Mouse (Mus musculus) gastrocnemius, adult 2 months (tissue): ENCODE results near the gene Nsun7. TPM values are rescaled to one million over a fixed set of nuclear protein-coding genes. Genes with fewer than 3 reads are reported as not detected.

ENCODE experiments used
- DNase-seq: peaks from one replicate; pipeline ENCODE4 v3.0.0; 2022
- H3K27ac ChIP-seq: fragments of 200-600 bp; 2 replicates; pipeline ENCODE4 v1.8.1; 2022; ENCODE audit warnings: mild to moderate bottlenecking
- H3K4me3 ChIP-seq: fragments of 200-600 bp; 2 replicates; pipeline ENCODE4 v1.8.1; 2022; ENCODE audit warnings: mild to moderate bottlenecking, moderate library complexity
- CTCF ChIP-seq: fragments of 200-600 bp; IDR thresholded peaks from 2 replicates; pipeline ENCODE4 v1.8.1; 2022; ENCODE audit warnings: antibody characterized with exemption, mild to moderate bottlenecking, moderate library complexity
- intact Hi-C: fragments of 180-260 bp; cut with DNase I; formaldehyde crosslinking; loops from one replicate; pipeline ENCODE4 v1.15.1; 2025
- long read RNA-seq, 2 experiments: library from polyadenylated mRNA; stranded (forward); transcript quantifications; one replicate each; pipeline ENCODE4 v2.0.0; 2021
- total RNA-seq, 2 experiments: library from RNA; stranded (reverse); gene quantifications; 2 replicates each; pipeline ENCODE4 v1.2.3; 2021

Gene Nsun7
- under 1 TPM in 1 of 2 experiments, not detected in 1; 0.05 TPM for total RNA-seq
- long read RNA-seq, experiment 1, partial matches to known transcripts: 0 of 1 reads
- long read RNA-seq, experiment 1, other reads (novel, unspliced or antisense): 1 of 1 reads
- long read RNA-seq, experiment 2: 0 reads

DNA sequence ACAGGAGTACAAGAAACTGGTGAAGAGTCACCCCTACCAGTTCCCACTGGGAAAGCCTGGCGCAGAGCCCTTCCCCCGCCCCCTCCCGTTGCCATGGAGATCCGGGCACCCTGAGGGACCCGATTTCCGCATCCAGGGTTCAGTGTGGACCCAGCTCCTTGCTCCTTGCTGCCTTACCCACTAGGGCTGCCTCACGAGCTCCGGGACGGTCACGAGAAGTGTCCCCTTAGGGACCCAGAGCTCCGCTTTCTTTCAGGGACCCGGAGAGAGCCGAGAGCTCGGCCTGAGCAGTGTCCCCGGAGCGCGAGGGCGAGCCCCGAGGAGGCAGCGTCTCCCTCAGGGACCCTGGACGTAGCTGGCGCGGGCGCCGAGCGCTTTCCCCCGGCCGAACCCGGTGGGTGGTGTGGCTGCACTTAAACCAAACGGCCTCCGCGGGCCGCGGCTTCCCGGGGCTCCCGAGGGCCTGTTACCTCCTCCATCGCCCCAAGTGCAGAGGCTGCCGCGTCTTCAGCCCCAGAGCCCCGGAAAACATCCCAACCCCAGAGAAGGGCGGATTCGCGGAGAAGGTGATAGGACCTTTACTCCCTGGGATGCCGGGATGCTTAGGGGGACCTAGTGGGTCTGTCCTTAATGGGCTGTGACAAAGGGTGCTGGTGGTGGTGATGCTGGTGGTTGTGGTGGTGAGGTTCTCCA lies at the start of gene Nsun7:
Nsun7 (plus strand) TSS at position 142 of the 693 bp plus-strand sequence.
- peak; percentile 59 for DNase-seq
- H3K27ac ChIP-seq: peak within 1 kb of the TSS; percentile 53
- H3K4me3 ChIP-seq: peak within 1 kb of the TSS; percentile 77
- TF ChIP-seq CTCF: no peak
- intact Hi-C loops: no loop called here

DNA sequence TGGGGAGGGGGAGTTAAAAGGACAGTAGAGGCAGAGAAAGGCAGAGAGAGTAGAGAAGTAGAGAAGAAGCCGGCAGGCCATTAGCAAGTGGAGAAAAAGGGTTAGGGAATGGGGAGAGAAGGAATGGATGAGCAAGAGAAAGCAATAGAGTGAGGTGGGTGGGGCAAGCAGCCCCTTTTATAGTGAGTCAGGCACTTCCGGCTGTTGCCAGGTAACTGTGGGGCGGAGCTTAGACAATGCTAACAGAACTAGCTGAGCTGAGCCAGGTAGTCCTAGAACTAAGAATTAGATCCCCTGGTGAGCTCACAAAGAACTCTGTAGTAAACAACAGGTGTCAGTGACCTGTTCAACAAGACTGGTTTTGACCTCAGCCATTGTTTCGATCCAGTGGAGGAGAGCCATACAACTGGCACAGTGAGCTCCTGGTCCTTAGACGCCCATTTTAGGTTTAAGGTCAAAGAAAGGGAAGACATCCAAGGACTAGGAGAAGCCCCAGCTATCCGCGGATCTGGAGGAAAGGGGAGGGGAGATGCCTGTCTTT lies 45.2 kb upstream of the Nsun7 start:
- no peak for DNase-seq

DNA sequence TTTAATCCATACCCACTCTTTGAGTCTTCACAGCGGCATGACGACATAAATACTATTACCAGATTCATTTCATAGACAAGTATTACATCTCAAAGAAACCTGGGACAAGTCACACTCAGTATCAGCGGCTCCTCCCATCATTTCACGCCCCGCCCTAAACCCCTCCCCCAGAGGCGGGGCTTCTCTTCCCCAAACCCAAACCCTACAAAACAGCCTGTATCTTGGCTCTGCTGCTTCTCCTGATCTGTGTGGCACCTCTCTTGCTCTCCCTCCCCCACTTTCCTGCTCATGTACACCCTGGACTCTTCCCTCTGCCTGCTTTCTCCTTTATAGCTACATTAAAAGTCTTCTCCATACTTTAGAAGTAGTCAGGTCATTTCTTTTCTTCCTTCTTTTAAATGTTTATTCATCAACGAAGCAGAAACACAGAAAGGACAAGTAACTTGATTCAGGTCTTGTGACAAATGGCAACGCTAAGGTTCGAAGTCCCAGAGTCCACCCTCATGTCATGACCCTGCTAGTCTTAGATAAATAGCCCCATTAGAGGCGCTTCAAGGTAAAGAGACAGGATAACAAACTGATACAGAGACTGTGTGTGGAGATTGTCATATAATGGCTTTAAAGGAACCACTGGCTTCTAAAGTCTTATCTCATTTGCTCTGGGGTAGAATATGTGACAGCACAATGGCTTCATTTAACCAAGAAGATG lies 44.0 kb upstream of the Nsun7 start:
- no peak for TF ChIP-seq CTCF
- intact Hi-C loops: no loop called here
- Histone ChIP-seq H3K27ac (no peak overlapping the region), H3K4me3 (no peak overlapping the region)
- DNase-seq: no peak

More for the DNA sequence above, 45.2 kb upstream of the Nsun7 start:
- intact Hi-C loops: no loop called here
- no peak overlapping the region for H3K4me3 ChIP-seq
- H3K27ac ChIP-seq: no peak overlapping the region
- no peak for TF ChIP-seq CTCF

DNA sequence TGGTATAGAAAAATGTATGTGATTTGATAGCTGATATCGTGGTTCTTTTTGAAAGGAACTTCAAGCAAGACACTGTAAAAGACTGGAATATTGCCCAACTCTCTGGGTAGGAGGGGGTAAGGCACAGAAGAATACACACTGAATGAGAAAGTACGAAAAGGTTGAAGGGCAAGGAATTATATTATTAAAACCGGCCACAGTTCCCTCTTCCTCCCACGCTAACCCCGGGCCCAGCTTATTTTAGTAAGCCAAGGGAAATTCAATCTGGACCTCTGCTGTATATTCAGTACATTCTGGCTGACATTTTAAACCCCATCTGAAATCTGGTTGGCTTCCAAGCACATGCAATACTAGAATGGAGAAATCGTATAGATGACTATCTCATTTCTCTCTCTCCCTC lies 40.0 kb upstream of the Nsun7 start:
- no peak overlapping the region for H3K27ac ChIP-seq
- peak overlapping the region; percentile 33 for H3K4me3 ChIP-seq
- intact Hi-C loops: no loop called here
- DNase-seq: no peak
- no peak for TF ChIP-seq CTCF

DNA sequence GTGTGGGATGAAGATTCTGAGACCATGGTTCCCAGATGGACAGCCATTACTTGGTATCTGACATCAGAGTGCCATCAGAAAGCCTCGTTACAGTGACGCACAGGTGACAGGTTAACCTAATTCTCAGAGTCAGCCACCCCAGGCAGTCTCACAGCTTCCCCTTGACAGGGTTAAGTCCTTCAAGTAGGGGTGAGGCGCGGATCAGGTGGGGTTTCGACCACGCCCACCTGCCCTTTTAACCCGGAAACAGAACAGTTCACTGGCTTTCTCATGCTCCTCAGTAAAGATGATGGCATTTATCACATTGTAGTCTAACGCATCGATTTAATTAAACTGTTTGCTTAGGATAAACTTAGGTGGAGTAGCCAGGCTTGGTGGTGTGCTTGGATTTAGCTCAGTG lies 39.1 kb upstream of the Nsun7 start:
- DNase-seq: no peak
- no peak overlapping the region for H3K4me3 ChIP-seq
- intact Hi-C loops: no loop called here
- no peak for TF ChIP-seq CTCF
- no peak overlapping the region for H3K27ac ChIP-seq

DNA sequence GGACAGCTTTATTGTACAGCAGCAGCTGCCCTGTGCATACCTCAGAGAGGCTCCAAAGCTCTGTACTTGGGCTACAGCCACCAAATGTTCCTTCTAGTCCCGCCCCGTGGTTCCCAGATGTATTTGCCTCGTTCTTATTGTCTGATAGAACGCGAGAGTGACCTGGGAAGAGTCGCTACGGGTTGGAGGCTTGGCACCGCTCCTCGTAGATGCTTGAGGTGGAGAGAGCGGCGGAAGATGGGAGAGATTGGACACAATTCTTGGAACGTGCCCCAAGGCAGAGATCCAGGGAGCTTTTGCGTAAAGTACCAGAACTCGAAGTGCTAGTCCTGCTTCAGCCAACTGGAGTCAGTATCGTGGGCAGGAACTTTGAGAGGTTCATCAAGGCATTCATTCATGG lies 36.8 kb upstream of the Nsun7 start:
- Histone ChIP-seq H3K4me3 (no peak overlapping the region), H3K27ac (no peak overlapping the region)
- intact Hi-C loops: no loop called here
- no peak for TF ChIP-seq CTCF
- DNase-seq: no peak

DNA sequence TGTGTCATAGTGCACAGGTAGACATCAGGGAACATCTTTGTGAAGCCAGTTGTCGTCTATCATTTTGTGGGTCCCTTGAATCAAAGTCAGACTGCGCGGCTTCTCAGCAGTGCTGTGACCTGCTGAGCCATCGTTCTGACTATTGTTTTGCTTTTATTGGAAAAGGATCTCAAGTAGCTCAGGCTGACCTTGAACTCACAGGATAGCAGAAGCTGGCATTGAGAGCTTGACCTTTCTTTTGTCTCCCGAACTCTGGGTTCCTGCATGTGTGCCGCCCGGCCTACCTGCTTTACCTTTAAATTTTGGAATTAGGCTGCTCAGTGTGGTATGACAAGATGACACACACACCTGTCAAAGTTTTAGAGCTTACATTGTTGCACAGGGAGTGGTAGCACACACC lies 33.2 kb upstream of the Nsun7 start:
- H3K4me3 ChIP-seq: no peak overlapping the region

DNA sequence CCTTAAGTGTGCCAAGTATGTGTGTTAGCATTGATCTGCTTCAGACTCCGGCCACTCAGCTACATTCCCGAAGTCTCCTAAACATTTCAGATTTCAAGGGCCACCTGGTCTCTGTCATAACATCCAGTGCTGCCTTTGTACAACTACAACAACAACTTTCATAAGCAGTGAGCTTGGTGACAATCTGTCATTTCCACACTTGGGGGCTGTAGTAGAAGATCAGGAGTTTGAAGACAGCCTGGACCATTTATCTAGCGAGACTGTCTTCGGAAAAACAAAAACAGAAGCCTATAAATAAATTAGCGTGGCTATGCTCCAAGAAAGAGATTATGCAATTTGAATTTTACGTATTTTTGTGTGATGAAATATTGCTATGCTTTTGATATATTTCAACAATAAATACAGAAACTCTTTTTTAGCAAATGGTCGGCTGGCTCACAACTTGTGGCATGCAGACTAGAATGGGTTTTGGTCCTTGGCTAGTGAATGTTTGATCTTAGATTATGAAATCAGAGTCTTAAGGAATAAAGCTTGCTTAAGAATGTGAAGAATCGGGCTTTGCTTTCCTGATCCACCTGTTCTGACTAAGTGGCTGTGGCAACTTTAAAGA lies 27.9 kb upstream of the Nsun7 start:
- Histone ChIP-seq H3K27ac (no peak overlapping the region), H3K4me3 (no peak overlapping the region)
- intact Hi-C loops: no loop called here
- DNase-seq: no peak
- TF ChIP-seq CTCF: no peak

More for the DNA sequence above, 33.2 kb upstream of the Nsun7 start:
- intact Hi-C loops: no loop called here
- no peak for TF ChIP-seq CTCF
- DNase-seq: no peak
- H3K27ac ChIP-seq: no peak overlapping the region

DNA sequence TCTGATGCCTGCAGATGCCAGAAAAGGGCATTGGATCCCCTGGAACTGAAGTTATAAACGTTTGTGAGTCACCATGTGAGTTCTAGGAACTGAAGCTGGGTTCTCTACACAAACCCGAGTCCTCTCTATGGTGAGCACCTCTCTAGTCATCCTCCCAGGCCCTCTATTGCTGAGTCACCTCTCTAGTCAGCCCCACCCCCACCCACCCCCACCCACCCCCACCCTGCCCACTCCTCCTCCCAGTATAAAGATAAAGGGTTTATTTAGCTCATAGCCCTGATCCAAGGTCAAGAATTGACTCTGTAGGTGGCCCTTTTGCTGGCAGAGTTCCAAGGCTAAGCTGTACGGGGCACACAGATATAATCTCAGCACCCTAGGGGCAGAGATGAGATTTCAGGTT lies 27.2 kb upstream of the Nsun7 start:
- Histone ChIP-seq H3K27ac (no peak overlapping the region), H3K4me3 (no peak overlapping the region)
- no peak for TF ChIP-seq CTCF
- no peak for DNase-seq
- intact Hi-C loops: no loop called here

DNA sequence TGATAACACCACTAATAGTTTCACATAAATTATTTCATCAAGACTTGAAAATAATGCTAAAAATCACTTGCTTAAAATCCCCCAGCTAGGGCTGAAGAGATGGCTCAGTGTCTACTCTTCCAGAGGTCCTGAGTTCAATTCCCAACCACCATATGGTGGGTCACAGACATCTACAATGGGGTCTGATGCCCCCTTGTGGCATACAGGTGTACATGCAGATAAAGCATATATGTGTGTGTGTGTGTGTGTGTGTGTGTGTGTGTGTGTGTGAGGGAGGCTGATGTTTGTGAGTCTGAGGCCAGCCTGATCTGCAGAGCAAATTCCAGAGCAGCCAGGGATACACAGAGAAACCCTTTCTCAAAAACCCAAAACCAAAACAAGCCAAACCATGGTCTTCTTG lies 17.8 kb upstream of the Nsun7 start:
- no peak for DNase-seq
- Histone ChIP-seq H3K4me3 (no peak overlapping the region), H3K27ac (no peak overlapping the region)
- peak; percentile 50 for TF ChIP-seq CTCF
- intact Hi-C loops: no loop called here

DNA sequence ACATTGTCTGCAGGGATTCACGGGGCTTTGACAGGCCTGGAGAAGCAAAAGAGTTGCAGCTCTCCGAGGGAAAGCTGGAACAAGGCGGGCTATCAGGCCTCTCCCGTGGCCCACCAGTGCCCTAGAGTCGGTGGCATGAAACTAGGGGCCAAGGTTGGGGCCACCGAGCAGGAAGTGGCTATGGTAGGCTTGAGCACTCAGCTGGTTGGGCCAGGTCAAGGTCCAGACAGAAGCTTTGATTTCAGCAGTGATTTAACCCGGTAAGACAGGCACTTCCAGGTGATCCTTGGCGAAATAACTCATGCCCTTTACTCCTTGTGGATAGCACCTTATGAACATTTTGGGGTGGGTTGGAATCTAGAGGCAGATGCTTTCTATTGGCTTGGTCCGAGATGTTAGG lies 16.2 kb upstream of the Nsun7 start:
- Histone ChIP-seq H3K4me3 (no peak overlapping the region), H3K27ac (no peak overlapping the region)
- intact Hi-C loops: no loop called here
- no peak for DNase-seq
- no peak for TF ChIP-seq CTCF

DNA sequence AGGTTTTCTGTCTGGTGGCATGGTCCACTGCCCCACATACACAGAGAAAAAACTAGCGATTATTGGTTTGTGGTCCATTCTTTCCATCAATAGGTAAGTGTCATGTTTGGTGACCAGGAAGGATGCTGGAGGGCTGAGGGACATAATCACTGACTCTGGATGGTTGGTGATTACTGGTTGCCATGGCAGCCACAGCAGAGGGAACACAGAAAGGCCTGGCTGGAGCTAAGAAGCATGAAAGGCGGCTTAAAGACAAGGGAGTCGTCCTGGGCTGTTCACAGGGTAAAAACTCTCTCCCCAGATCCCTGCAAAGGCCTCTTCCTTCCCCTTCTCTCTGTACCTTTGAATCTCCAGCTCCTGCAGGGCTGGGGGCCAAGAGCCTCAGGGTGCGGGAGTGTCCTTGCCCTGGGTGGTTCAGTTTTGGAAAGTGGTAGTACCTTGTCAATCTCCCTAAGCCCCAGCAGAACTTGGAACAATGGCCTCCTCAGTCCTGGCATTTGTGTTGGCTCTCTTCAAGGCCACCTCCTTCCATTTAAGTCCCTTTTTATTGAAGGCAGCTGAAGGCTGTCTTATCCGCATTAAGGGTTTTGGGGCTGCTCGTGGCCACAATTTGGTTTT lies 15.5 kb upstream of the Nsun7 start:
- intact Hi-C loops: no loop called here

More for the DNA sequence above, 15.5 kb upstream of the Nsun7 start:
- Histone ChIP-seq H3K27ac (no peak overlapping the region), H3K4me3 (no peak overlapping the region)
- TF ChIP-seq CTCF: no peak
- DNase-seq: no peak
